11 mouse cellular contexts compared by ENCODE assay signal in the genomic region with DNA sequence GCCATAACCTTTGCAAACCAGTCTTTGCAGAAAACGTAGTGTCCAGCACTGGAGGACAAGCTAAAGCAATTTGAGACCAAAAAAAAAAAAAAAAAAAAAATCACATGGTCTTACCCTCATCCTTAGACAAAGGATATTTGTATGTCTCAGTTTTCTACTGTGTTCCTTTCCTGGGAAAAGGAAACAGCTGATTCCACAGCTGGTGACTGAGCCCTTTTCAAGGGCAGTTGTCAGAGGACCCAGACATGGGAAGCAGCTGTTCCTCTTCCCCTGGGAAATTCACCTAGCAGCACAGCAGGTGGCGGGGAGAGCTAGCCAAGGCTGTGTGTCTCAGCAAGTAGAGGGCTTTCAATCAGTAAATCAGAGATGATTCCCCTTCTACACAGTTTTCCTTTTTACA.
DNase-seq lines count a peak whose midpoint lies in the region; ATAC-seq and TF ChIP-seq lines count a peak whose summit lies in the region.
"Had no signal": no experiment of that assay in that cellular context is flagged by ENCODE, and none has a peak within 500 bp of the region (broad histone marks: within the 10 kb centered on the region; RNA-seq: fewer than 3 reads in every experiment).

No protein-coding gene starts in this region.

- WGBS in heart, postnatal 0 days, result 61% methylated on average over 2 of the region's 2 CpGs
- WGBS in heart, adult 2 months, result 38% methylated on average over 2 of the region's 2 CpGs
- WGBS in limb, embryonic 14.5 days, result 54% methylated on average over 2 of the region's 2 CpGs
- WGBS in liver, embryonic 11.5 days, result 64% methylated on average over 2 of the region's 2 CpGs

- intact Hi-C loops in heart, adult 2 months (cut with DNase I), result no loop called here

- no peaks in the 10 kb centered on the region for H3K4me1 ChIP-seq in heart, postnatal 0 days (ENCODE audit: control insufficient read depth, insufficient read depth)
- no peaks in the 10 kb centered on the region for H3K4me1 ChIP-seq in heart, adult 2 months (ENCODE audit: control insufficient read depth, insufficient read depth, low read length)
- H3K4me1 ChIP-seq in limb, embryonic 14.5 days (ENCODE audit: control insufficient read depth, insufficient read depth, low read length), result no peaks in the 10 kb centered on the region
- H3K4me1 ChIP-seq in liver, embryonic 11.5 days (replicated peaks; ENCODE audit: control insufficient read depth, insufficient read depth, low read length), result no peaks in the 10 kb centered on the region
- H3K4me1 ChIP-seq: forebrain, embryonic 13.5 days had no signal

- H3K36me3 ChIP-seq in heart, postnatal 0 days (replicated peaks; ENCODE audit: control insufficient read depth, insufficient read depth, low read length), result no peaks in the 10 kb centered on the region
- no peaks in the 10 kb centered on the region for H3K36me3 ChIP-seq in heart, adult 2 months (ENCODE audit: control insufficient read depth, insufficient read depth, low read length)
- no peaks in the 10 kb centered on the region for H3K36me3 ChIP-seq in limb, embryonic 14.5 days (ENCODE audit: control insufficient read depth, insufficient read depth, low read length)
- H3K36me3 ChIP-seq in liver, embryonic 11.5 days (ENCODE audit: control insufficient read depth, insufficient read depth, low read length), result no peaks in the 10 kb centered on the region

- H3K27me3 ChIP-seq in heart, postnatal 0 days (ENCODE audit: control insufficient read depth, insufficient read depth, low read length), result no peaks in the 10 kb centered on the region
- no peaks in the 10 kb centered on the region for H3K27me3 ChIP-seq in heart, adult 2 months (ENCODE audit: control insufficient read depth, insufficient read depth, low read length)
- H3K27me3 ChIP-seq in limb, embryonic 14.5 days (ENCODE audit: control insufficient read depth, insufficient read depth, low read length), result no peaks in the 10 kb centered on the region
- H3K27me3 ChIP-seq in liver, embryonic 11.5 days (replicated peaks; ENCODE audit: control insufficient read depth, insufficient read depth, low read length), result no peaks in the 10 kb centered on the region
- H3K27me3 ChIP-seq: forebrain, embryonic 13.5 days had no signal

- no peak overlapping the region for H3K9ac ChIP-seq in heart, postnatal 0 days (replicated peaks; ENCODE audit: low read depth, low read length)
- no peak overlapping the region for H3K9ac ChIP-seq in heart, adult 2 months (ENCODE audit: low read depth, low read length)
- no peak overlapping the region for H3K9ac ChIP-seq in limb, embryonic 14.5 days (ENCODE audit: low read depth, low read length, severe bottlenecking)
- no peak overlapping the region for H3K9ac ChIP-seq in liver, embryonic 11.5 days (ENCODE audit: low read depth, low read length)
- H3K9ac ChIP-seq: forebrain, embryonic 13.5 days had no signal

- no peaks in the 10 kb centered on the region for H3K9me3 ChIP-seq in heart, postnatal 0 days (replicated peaks; ENCODE audit: control insufficient read depth, low read length)
- H3K9me3 ChIP-seq in limb, embryonic 14.5 days (ENCODE audit: control insufficient read depth, low read length), result no peaks in the 10 kb centered on the region
- H3K9me3 ChIP-seq in liver, embryonic 11.5 days (ENCODE audit: control insufficient read depth, low read length), result no peaks in the 10 kb centered on the region
- H3K9me3 ChIP-seq: forebrain, embryonic 13.5 days had no signal

- H3K79me2 ChIP-seq in heart, adult 2 months (replicated peaks; ENCODE audit: control insufficient read depth, insufficient read depth, low read length), result no peaks in the 10 kb centered on the region

- H3K4me3 ChIP-seq in heart, postnatal 0 days (ENCODE audit: low read depth, low read length), result no peak overlapping the region
- no peak overlapping the region for H3K4me3 ChIP-seq in heart, adult 2 months
- no peak overlapping the region for H3K4me3 ChIP-seq in limb, embryonic 14.5 days (replicated peaks; ENCODE audit: low read length)
- H3K4me3 ChIP-seq in liver, embryonic 11.5 days (ENCODE audit: low read depth, low read length), result no peak overlapping the region
- H3K4me3 ChIP-seq: forebrain, embryonic 13.5 days had no signal

- H3K27ac ChIP-seq in heart, postnatal 0 days (ENCODE audit: low read depth), result no peak overlapping the region
- H3K27ac ChIP-seq in heart, adult 2 months, result no peak overlapping the region
- H3K27ac ChIP-seq in limb, embryonic 14.5 days (replicated peaks; ENCODE audit: low read depth, low read length), result peak overlapping the region; percentile 40; the same call in 1 of the 2 replicates
- H3K27ac ChIP-seq in liver, embryonic 11.5 days (ENCODE audit: low read depth, low read length), result no peak overlapping the region
- H3K27ac ChIP-seq: forebrain, embryonic 13.5 days had no signal

- ATAC-seq in heart, postnatal 0 days (ENCODE audit: insufficient read depth, low read depth), result peak; percentile 27; the same call in 1 of the 2 replicates
- peak; percentile 89 for ATAC-seq in limb, embryonic 14.5 days (ENCODE audit: low FRiP score, low read depth)
- ATAC-seq in liver, embryonic 11.5 days (replicated peaks; ENCODE audit: low FRiP score), result no peak
- ATAC-seq: forebrain, embryonic 13.5 days had no signal

- TF ChIP-seq POLR2A in heart, adult 2 months (IDR thresholded peaks at IDR 0.05; ENCODE audit: insufficient read depth, low read depth, low read length), result no peak
- TF ChIP-seq POLR2A in limb, embryonic 14.5 days (IDR thresholded peaks at IDR 0.05; ENCODE audit: borderline replicate concordance, extremely low read depth, insufficient read depth, insufficient read length), result no peak

- no peak for TF ChIP-seq CTCF in heart, postnatal 0 days (IDR thresholded peaks at IDR 0.05; ENCODE audit: low read depth)
- TF ChIP-seq CTCF in heart, adult 2 months (IDR thresholded peaks at IDR 0.05), result no peak

- DNase-seq in heart, postnatal 0 days (ENCODE audit: low spot score), result peak; percentile 20
- no peak for DNase-seq in heart, adult 2 months
- DNase-seq in brain, adult 2 months (ENCODE audit: low read depth, low spot score), result peak; percentile 25
- DNase-seq in gastrocnemius, postnatal 10 days, result peak; percentile 35
- peak; percentile 79 for DNase-seq in limb, embryonic 14.5 days (ENCODE audit: low spot score)
- no peak for DNase-seq in liver, embryonic 11.5 days (ENCODE audit: low spot score)
- no peak for DNase-seq in adrenal gland, postnatal 14 days
- no peak for DNase-seq in urinary bladder, postnatal 25 days (ENCODE audit: low spot score)
- DNase-seq: cerebellum, adult 11 months; kidney, postnatal 14 days had no signal

- no peak for TF ChIP-seq EP300 in heart, postnatal 0 days (IDR thresholded peaks at IDR 0.05; ENCODE audit: low read depth)
- TF ChIP-seq EP300 in heart, adult 2 months (IDR thresholded peaks at IDR 0.05; ENCODE audit: insufficient read depth, low read depth, low read length), result no peak

- no peak overlapping the region for H3K4me2 ChIP-seq in heart, postnatal 0 days (ENCODE audit: low read depth, low read length)
- no peak overlapping the region for H3K4me2 ChIP-seq in limb, embryonic 14.5 days (replicated peaks; ENCODE audit: low read depth, low read length, severe bottlenecking)
- no peak overlapping the region for H3K4me2 ChIP-seq in liver, embryonic 11.5 days
- H3K4me2 ChIP-seq: forebrain, embryonic 13.5 days had no signal

Comparison
In these comparisons a context has a peak if more than half of its experiments do, and no peak if none do; other contexts are left out.
1. DNase-seq: peak in heart, postnatal 0 days (single experiment), brain, adult 2 months (single experiment), gastrocnemius, postnatal 10 days (single experiment) and limb, embryonic 14.5 days (single experiment); none in heart, adult 2 months (0 of 2), liver, embryonic 11.5 days (single experiment), adrenal gland, postnatal 14 days (single experiment) and urinary bladder, postnatal 25 days (single experiment).